Mouse (Mus musculus) liver, postnatal 0 days (tissue): Measurements from ENCODE around the gene Hist1h4h. TPM values are rescaled to one million over a fixed set of nuclear protein-coding genes. Genes with fewer than 3 reads are reported as not detected.
"Not testable (repeated sequence)": the region's sequence is repeated elsewhere in the genome, so short reads cannot be mapped to it uniquely, and the experiment has no call there.

Experiments
- ATAC-seq: fragments of 200-750 bp; cut with Nextera tagmentation; 2 replicates; pipeline ENCODE4 v1.8.0; 2017; ENCODE audit warnings: mild to moderate bottlenecking, moderate library complexity
- DNase-seq: peaks from one replicate; pipeline ENCODE4 v3.0.0-alpha.2; 2016
- H3K27ac ChIP-seq: fragments of 300-500 bp; sonication (generic); 2 replicates; pipeline ENCODE4 v1.5.1; 2014; ENCODE audit warnings: antibody characterized with exemption, moderate library complexity, mild to moderate bottlenecking, low read depth
- H3K27me3 ChIP-seq: fragments of 300-500 bp; sonication (generic); 2 replicates; pipeline ENCODE4 v1.6.1; 2014; ENCODE audit warnings: low read length, control low read depth, mixed read lengths; ENCODE audit not compliant: insufficient read depth
- H3K36me3 ChIP-seq: fragments of 300-500 bp; sonication (generic); replicated peaks from 2 replicates; pipeline ENCODE4 v1.6.1; 2014; ENCODE audit warnings: mild to moderate bottlenecking, control low read depth, low read length, moderate library complexity, mixed read lengths; ENCODE audit not compliant: insufficient read depth
- H3K4me1 ChIP-seq: fragments of 300-500 bp; sonication (generic); 2 replicates; pipeline ENCODE4 v1.6.1; 2014; ENCODE audit warnings: antibody characterized with exemption, mild to moderate bottlenecking, control low read depth; ENCODE audit not compliant: insufficient read depth
- H3K4me2 ChIP-seq: fragments of 300-500 bp; sonication (generic); 2 replicates; pipeline ENCODE4 v1.6.1; 2014; ENCODE audit warnings: low read depth, mild to moderate bottlenecking, low read length, moderate library complexity, mixed read lengths
- H3K4me3 ChIP-seq: fragments of 300-500 bp; sonication (generic); 2 replicates; pipeline ENCODE4 v1.5.1; 2014; ENCODE audit warnings: low read depth, low read length
- H3K9ac ChIP-seq: fragments of 300-500 bp; sonication (generic); replicated peaks from 2 replicates; pipeline ENCODE4 v1.6.1; 2014; ENCODE audit warnings: mild to moderate bottlenecking, moderate library complexity
- H3K9me3 ChIP-seq: fragments of 300-500 bp; sonication (generic); 2 replicates; pipeline ENCODE4 v1.6.1; 2016; ENCODE audit warnings: mild to moderate bottlenecking, control low read depth, low read length, mixed read lengths
- CTCF ChIP-seq: sonication (generic); IDR thresholded peaks from 2 replicates; pipeline ENCODE4 v1.5.1; 2016; ENCODE audit warnings: antibody characterized with exemption, low read depth
- EP300 ChIP-seq: IDR thresholded peaks from 2 replicates; pipeline ENCODE4 v1.6.1; 2016; ENCODE audit warnings: antibody characterized with exemption, low read depth, mild to moderate bottlenecking
- WGBS: fragments of 180-500 bp; shearing (Covaris S2); extraction: QIAGEN DNeasy Blood & Tissue Kit; methylation state at CpG from one replicate; pipeline ENCODE4 v1.1.7; 2014; ENCODE audit not compliant: insufficient replicate concordance; 5-methylcytosine and 5-hydroxymethylcytosine counted together
- polyA plus RNA-seq: library from polyadenylated mRNA; unstranded; fragments of >200 nt; fragmentation: Nextera tagmentation; extraction: Ambion mirVana; gene quantifications from 2 replicates; pipeline ENCODE4 v1.2.1, GENCODE M21; 2015

The Hist1h4h gene
- polyA plus RNA-seq, 1 experiment from 2014 or later = 7.2 TPM

GRCm38 (mm10) chr13:23573898-23574524 lies 43.2 kb downstream of the Hist1h4h start, which contains the start of the genes Hist1h2bf and Hist1h2ad:
TSS of gene Hist1h2bf (minus strand) at chr13:23574196.
TSS of gene Hist1h2ad (plus strand) at chr13:23574381.
- WGBS = 0% methylated on average over 22 of the region's 42 CpGs
- H3K4me3 ChIP-seq = peak within 1 kb of the TSS; percentile 53
- not testable (repeated sequence) for H3K9me3 ChIP-seq, H3K36me3 ChIP-seq, H3K27me3 ChIP-seq
- DNase-seq (peak; percentile 89), ATAC-seq (peak; percentile 80)
- peaks cover 10% of the 10 kb centered on the region for H3K4me1 ChIP-seq
- peak within 1 kb of the TSS; percentile 82 for H3K9ac ChIP-seq
- H3K4me2 ChIP-seq = peak within 1 kb of the TSS; percentile 69
- H3K27ac ChIP-seq = peak within 1 kb of the TSS; percentile 98
- TF ChIP-seq EP300 = peak; percentile 90

DNA sequence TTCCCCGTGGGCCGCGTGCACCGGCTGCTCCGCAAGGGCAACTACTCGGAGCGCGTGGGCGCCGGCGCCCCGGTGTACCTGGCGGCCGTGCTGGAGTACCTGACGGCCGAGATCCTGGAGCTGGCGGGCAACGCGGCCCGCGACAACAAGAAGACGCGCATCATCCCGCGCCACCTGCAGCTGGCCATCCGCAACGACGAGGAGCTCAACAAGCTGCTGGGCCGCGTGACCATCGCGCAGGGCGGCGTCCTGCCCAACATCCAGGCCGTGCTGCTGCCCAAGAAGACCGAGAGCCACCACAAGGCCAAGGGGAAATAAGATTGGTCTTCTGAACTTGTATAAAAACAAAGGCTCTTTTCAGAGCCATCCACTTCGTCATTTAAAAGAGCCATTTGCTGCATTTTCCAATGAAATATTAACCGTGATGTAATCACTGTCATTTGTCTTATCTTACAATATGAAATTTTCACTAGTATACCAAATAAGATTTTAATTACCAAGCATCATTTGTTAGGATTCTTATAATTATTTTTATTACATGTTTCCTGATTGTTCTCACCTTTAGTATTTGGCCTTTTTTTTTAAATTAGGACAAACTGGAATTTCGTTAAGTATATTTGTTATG lies 43.8 kb downstream of the Hist1h4h start:
- peak overlapping the region; percentile 53 for H3K4me3 ChIP-seq
- H3K9me3 ChIP-seq, H3K27me3 ChIP-seq, H3K36me3 ChIP-seq, DNase-seq, ATAC-seq: not testable (repeated sequence)
- peak overlapping the region; percentile 88 for H3K27ac ChIP-seq
- peak overlapping the region; percentile 57 for H3K9ac ChIP-seq
- peak overlapping the region; percentile 67 for H3K4me2 ChIP-seq
- WGBS = 2% methylated on average over 5 of the region's 39 CpGs
- H3K4me1 ChIP-seq = peaks cover 10% of the 10 kb centered on the region

DNA sequence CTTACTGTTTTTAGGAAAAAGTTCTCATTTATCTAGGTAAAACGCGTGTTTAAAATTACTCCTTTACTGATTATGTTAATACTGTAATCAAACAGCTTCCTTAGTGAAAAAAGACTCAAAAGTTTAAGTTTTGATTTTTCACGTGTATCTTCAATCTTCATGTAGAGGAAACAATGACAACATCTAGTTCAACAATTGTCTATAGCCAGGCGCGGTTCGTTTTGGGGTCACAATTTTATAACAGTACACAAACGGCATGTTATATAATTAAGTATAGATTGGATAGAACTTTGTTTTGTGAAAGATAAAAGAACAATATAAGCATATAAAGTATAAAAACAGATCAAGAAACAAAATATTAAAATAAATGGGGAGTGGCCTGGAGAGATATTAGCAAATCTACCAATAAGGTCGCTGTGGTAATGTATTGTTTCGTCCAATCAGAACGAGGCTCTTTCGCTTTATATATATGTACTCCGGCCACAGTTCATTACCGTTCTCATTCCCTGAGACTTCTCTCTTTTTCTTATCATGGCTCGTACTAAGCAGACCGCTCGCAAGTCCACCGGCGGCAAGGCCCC lies 44.5 kb downstream of the Hist1h4h start, which contains the start of gene Hist1h3d:
Gene Hist1h3d, plus strand, starts transcription at position 493 of the 581 bp plus-strand sequence.
- DNase-seq (peak; percentile 66), ATAC-seq (peak; percentile 20)
- Histone ChIP-seq H3K4me2 (peak within 1 kb of the TSS; percentile 71), H3K36me3 (no peaks in the 10 kb centered on the region), H3K27ac (peak within 1 kb of the TSS; percentile 88), H3K9ac (peak within 1 kb of the TSS; percentile 82), H3K9me3 (no peaks in the 10 kb centered on the region), H3K27me3 (no peaks in the 10 kb centered on the region), H3K4me1 (peaks cover 10% of the 10 kb centered on the region), H3K4me3 (peak within 1 kb of the TSS; percentile 53)
- TF ChIP-seq CTCF (no peak), EP300 (peak; percentile 7; the same call in 1 of the 2 replicates)
- 4% methylated on average over 18 of the region's 18 CpGs for whole genome bisulfite sequencing

DNA sequence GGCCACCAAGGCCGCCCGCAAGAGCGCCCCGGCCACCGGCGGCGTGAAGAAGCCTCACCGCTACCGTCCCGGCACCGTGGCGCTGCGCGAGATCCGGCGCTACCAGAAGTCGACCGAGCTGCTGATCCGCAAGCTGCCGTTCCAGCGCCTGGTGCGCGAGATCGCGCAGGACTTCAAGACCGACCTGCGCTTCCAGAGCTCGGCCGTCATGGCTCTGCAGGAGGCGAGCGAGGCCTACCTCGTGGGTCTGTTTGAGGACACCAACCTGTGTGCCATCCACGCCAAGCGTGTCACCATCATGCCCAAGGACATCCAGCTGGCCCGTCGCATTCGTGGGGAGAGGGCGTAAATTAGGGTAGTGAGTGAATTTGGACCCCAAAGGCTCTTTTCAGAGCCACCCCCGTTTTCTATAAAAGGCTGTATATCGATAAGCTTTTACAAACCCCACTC lies 45.0 kb downstream of the Hist1h4h start:
- H3K4me1 ChIP-seq = peaks cover 14% of the 10 kb centered on the region
- H3K9ac ChIP-seq = peak overlapping the region; percentile 82
- peak overlapping the region; percentile 71 for H3K4me2 ChIP-seq
- not testable (repeated sequence) for H3K9me3 ChIP-seq, H3K27me3 ChIP-seq, H3K36me3 ChIP-seq, ATAC-seq
- WGBS = 0% methylated on average over 9 of the region's 40 CpGs
- peak overlapping the region; percentile 53 for H3K4me3 ChIP-seq
- peak overlapping the region; percentile 88 for H3K27ac ChIP-seq
- DNase-seq = peak; percentile 41

GRCm38 (mm10) chr13:23576351-23576881 lies 45.6 kb downstream of the Hist1h4h start:
- no peak for DNase-seq
- peak overlapping the region; percentile 88 for H3K27ac ChIP-seq

More at GRCm38 (mm10) chr13:23576351-23576881, 45.6 kb downstream of the Hist1h4h start:
- H3K4me2 ChIP-seq = peak overlapping the region; percentile 71
- H3K4me1 ChIP-seq = peaks cover 14% of the 10 kb centered on the region
- H3K9me3 ChIP-seq = no peaks in the 10 kb centered on the region
- TF ChIP-seq EP300 = no peak
- no peak for TF ChIP-seq CTCF
- no peaks in the 10 kb centered on the region for H3K36me3 ChIP-seq
- H3K9ac ChIP-seq = peak overlapping the region; percentile 82
- ATAC-seq = no peak
- WGBS = 18% methylated on average over 7 of the region's 7 CpGs
- no peaks in the 10 kb centered on the region for H3K27me3 ChIP-seq
- peak overlapping the region; percentile 53 for H3K4me3 ChIP-seq
